Mouse (Mus musculus): ENCODE results near the gene 4933427D14Rik.

Gene 4933427D14Rik

DNA sequence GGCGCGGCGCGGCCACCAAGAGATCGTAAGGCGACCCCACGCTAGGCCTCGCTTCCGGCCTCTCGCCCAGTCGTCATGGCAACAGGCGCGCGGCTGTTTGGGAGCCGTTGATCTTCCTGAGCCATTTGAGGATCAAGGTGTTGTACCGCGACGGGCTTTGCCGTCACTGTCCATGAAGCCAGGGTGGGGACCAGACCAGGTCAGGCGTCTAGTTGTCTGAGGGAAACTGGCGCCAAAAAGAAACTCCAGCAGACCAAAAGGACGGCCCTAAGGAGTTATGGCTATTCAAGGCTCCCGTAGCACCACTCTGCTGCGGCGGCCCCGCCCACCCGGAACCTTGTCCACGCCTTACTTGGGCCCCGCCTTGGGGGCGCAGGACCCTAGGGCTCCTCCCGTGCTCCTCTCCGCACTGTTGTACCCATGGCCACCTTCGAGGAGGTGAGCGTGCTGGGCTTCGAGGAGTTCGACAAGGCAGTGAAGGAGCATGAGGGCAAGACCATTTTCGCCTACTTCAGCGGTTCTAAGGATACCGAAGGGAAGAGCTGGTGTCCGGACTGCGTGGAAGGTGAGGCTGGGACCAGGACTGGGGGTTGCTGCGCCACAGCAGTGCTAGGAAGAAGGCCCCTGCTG, at the start of gene 4933427D14Rik, which contains the start of gene Txndc17:
TSS of gene 4933427D14Rik (minus strand) at position 256 of the 630 bp plus-strand sequence.
TSS of gene Txndc17 (plus strand) at position 344 of the 630 bp plus-strand sequence.
- DNase-seq (ENCODE audit: extremely low read depth, insufficient read length, low spot score) = peak; percentile 93

DNA sequence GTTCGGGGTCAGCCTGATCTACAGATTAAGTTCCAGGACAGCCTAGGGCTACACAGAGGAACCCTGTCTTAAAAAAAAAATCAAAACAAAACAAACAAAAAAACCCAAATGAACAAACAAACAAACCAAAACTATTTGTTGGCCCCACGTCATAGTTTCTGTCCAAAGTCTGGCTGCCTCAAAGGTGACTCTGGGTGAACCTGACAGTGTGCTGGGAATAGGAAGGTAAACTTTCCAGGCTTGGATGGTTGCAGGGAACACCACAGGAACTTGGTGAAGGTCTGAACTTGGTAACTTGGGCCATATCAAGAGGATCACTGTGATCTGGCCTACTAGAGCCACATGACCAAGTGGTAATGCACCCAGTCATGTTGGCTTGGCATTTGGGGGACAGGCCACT, 49.2 kb upstream of the 4933427D14Rik start:
- DNase-seq (ENCODE audit: extremely low read depth, insufficient read length, low spot score) = no peak

DNA sequence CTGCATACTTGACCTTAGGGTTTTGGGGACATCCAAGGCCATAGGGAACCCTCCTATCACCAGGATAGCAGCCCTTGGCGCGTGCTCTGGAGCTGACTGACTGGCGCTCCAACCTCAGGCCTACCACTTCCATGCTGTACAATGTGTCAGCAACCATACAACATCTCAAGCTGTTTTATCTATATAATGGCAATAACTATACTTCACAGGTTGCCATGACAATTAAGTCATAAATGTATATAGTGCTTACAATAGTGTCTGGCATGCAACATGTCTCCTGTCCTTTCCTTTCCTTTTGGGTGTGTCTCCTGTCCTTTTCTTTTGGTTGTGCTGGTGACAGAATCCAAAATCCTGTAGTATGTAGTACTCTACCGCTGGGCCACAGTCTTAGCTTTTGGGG, 48.4 kb upstream of the 4933427D14Rik start:
- no peak for DNase-seq (ENCODE audit: extremely low read depth, insufficient read length, low spot score)

DNA sequence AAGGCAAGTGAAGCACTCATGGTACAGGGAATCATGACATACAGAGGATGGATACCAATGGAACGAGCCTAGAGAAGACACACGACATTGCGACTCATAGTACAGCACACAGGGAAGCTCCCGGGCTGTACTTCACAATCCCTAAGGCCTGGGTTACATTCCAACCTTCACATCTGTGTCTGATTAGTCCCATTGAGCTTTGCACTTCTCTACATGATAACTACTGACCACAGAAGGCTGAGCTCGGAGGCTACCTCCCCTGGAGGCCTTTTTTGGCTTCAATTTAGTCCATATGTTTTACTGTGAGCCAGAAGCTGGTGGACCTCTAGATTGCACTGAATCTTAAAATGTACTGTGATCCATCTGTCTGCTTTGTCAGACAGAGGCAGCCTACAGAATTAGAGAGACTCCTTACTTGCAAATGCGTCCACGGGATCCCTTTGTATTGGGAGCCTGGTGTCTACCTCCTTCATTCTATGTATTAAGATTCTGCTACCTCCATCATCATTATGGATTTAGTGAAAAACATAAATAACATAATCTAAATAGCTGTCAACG, 38.0 kb upstream of the 4933427D14Rik start:
- no peak for DNase-seq (ENCODE audit: extremely low read depth, insufficient read length, low spot score)

DNA sequence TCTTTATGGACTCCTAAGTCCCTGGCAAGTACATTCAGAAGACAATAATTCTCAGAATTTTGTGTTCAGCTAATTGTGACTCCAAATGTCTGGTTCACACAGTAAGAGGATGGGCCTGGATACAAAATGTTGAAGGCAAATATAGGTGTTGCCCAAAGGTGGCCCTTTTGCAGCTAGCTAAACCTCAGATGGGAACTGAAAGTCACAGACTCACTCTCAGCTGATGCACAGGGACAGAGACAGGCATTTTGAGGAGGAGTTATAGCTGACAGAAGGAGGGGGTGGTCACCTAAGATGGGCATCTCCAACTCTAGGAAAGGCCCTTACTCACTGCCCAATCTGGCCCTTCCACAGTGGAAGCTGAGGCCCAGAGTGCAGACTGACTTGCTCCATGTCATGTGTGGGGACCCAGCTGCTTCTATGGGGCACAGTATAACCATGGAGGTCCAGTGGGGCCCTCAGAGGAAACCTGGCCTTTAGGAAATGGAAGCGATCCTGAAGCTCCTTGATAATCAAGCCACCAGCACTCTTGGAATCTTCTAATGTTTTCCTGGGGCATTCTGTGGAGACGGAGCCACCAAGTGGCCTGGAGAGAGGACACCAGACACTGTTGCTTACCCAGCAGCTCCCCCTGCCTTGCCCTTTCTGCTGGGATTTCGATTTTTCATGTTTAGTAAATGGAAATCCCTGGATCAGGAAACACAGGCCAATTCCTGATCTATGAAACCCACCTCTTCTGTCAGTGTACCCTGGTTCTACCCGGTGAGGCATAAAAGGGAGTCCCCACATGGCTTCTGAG, 33.0 kb upstream of the 4933427D14Rik start:
- DNase-seq (ENCODE audit: extremely low read depth, insufficient read length, low spot score) = no peak

DNA sequence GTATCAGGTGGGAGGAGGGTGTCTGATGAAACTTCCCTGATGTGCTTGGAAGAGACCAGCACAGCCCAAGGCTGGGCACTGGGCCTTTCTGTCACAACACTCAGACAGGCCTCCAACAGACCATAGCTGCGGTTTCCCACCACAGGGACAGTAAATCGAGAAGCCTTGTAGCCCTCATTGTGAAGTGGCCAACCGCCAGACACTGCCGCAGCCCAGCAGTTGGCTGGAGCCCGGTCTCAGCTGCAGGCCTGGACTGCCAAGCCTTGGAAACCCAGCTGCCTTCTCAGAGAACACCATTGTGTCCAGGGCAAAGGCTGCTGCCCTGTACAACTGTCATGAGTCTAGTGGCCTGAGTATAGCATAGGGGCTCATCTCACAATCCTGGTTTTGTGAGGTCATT, 26.8 kb upstream of the 4933427D14Rik start:
- DNase-seq (ENCODE audit: extremely low read depth, insufficient read length, low spot score) = peak; percentile 67

DNA sequence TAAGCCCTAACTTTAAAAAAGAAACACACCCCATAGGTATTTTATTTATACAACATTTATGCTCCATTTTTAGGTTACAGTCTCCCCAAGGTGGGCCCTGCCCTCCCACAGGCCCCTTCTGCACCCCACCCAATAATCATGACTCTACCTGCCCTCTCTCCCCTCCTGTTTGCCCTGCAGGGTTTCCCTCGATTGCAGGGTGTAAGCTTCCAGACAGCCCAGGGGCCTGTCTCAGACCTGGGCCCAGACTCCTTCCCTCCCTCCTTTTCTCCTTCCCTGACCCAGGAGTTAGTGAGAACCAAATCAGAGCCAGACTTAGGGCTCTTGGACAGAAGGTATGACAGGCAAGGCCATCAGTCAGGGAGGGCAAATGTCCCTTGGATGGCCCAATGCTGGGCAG, 25.7 kb upstream of the 4933427D14Rik start:
- DNase-seq (ENCODE audit: extremely low read depth, insufficient read length, low spot score) = no peak

- DNase-seq (ENCODE audit: extremely low read depth, insufficient read length, low spot score) = no peak
These were observed 24.8 kb upstream of the 4933427D14Rik start for GRCm38 (mm10) chr11:72232068-72232467.

DNA sequence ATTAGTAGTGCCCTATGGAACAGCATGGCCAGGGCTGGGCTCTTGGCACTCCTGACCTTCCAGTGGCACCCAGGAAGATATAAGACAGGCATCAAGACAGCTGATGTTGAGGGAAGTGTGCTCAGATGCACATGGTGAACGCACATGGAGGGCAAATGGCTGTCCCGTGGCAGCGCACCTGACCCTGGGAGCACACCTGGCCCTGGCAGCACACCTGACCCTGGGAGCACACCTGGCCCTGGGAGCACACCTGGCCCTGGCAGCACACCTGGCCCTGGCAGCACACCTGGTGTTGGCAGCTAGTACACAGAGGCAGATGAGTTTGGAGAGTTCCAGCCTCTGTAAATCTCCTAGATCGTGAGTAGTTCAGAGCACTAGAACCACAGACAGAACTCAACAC, 21.3 kb upstream of the 4933427D14Rik start:
- no peak for DNase-seq (ENCODE audit: extremely low read depth, insufficient read length, low spot score)

DNA sequence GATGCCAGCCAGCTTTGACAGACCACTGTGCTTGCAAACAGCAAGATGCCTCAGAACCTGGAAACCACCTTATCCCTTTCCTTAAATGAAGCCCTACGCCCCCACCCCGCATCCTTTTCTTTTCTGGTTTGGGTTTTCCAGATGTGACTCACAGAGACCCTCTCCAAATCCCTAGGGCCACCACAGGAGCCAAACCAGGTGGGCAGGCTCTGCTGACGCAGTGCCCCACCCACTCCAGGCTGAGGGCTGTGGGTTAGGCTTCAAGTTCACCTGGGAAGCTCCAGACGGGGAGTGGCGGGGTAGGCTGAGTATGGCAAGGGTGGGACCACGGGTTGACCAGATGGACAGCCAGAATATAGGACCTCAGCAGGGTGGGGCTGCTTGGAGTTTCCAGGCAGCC, 19.6 kb upstream of the 4933427D14Rik start:
- no peak for DNase-seq (ENCODE audit: extremely low read depth, insufficient read length, low spot score)

DNA sequence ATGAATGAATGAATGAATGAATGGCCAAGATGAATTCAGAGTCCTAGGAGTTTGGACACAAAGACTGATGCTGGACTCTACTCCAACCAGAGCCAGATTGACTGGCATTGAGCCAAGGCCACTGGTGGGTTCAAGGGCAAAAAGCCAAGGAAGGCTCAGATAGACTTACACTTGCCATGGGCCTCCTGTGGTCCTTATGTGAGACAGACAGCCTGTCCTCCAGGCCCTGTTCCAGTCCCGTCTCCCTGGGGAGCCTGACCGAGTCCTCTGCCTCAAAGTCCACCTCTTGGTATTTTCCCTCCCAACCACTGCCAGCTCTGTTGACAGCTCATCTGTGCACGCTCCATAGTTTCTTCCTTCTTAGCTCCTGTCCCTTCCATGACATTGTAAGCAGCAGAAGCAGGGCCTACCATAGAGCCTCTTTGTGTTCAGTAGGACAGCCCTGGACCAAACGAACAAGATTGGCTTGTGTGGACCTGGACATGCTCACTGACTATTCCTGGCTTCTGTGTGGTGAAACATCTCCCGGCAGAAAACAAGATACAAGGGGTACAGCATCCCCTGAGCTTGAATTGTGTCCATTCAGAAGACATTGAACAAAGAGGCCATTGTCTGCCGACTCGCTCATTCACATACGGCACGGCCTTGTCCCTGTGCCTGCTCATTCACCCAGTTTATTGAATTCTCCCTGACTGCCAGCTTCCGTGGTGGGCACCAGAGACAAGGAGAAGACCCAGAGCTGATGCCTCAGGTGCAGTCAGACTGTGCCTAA, 18.9 kb upstream of the 4933427D14Rik start:
- no peak for DNase-seq (ENCODE audit: extremely low read depth, insufficient read length, low spot score)

DNA sequence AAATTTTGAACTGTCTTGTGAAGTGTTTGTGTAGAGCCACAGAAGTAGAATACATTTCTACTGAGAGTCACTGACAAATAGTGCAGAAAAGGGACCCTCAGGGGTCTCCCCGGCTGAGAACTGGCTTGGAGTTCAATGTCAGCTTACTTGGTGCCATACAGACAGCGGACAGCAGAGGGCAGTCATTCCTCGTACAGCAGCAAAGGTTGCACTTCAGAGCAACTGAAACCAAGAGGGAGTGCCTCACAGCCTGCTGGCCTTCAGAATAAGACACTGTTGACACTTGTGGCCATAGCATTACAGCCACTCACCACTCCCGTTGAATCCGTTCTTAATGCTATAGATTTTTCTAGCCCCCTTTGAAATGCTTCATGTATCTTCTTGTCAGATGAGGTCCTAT, 17.6 kb upstream of the 4933427D14Rik start:
- DNase-seq (ENCODE audit: extremely low read depth, insufficient read length, low spot score) = no peak

DNA sequence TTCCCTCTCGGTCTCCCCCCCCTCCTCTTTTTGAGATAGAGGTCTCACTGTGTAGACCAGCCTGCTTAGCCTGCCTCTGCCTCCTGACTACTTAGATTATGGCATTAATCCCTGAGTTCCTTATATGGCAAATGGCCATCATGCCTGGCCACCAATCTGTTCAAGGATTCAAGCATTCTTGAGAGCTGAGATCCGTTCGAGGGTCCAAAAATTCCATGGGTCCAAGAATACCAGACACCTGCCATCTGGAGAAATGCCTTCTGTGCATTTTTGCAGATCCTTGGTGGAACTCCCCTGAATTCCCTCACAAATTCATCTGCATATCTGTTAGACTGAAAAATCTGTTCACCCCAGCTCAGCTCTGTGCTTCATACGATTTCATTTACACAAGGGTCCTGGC, 16.2 kb upstream of the 4933427D14Rik start:
- no peak for DNase-seq (ENCODE audit: extremely low read depth, insufficient read length, low spot score)

DNA sequence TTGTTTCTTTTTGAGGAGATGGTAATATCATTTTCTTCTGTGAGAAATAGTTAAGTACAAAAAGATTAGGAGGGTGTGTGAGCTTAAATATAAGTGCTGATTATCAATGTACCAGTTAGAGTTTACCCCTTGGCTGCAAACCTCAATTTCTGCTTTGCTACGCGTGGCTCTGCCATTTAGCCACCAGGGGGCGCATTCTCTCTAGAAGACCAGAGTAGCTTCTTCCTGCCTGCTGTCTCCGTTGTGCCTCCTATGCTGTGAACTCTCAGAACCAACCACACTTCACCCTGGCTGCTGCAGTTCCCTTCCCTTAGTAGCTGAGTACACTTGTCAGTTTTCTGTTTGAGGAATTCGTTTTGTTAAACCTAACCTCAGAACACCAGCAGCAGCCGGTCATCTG, 14.0 kb upstream of the 4933427D14Rik start:
- DNase-seq (ENCODE audit: extremely low read depth, insufficient read length, low spot score) = peak; percentile 25

GRCm38 (mm10) chr11:72217116-72217515, 9.9 kb upstream of the 4933427D14Rik start:
- no peak for DNase-seq (ENCODE audit: extremely low read depth, insufficient read length, low spot score)

GRCm38 (mm10) chr11:72215410-72215797, 8.1 kb upstream of the 4933427D14Rik start, which contains the start of gene Med31:
TSS of gene Med31 (minus strand) at chr11:72215592.
- no peak for DNase-seq (ENCODE audit: extremely low read depth, insufficient read length, low spot score)

DNA sequence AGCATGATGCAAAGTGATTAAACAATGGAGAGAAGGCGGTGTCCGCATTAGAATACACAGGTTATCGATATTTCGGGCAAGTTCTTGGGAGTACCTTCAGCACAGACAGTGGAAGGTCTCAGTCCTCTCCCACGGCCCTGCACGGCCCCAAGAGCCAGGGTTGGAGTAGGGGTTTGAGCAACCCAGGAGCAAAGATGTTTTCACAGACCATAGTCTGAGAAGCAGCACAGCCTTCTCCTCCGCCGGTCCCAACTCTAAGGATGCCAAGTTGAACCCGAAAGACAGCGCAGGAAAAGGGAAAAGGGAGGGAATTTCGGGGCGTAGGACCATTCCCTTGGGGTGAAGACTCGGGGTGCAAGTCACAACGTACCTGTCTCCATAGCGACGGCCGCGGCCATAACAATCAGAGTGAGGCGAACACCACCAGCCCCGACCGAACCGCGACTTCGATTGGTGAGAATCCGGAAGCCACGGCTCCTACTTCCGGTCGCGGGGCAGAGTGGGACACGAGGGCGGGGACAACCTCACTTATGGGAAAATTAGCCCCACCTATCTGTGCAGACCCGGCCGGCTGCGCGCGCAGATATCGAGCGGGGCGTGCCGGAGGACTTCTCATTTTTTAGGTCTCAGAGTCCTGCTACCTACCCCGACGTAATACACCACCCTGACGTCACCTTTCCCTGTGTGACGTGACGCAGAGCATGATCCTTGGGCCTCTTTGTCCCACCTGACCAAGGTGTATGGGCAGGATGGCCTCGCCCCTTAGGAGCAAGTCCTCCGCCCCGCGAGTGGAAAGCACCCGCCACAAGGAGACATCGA, 7.5 kb upstream of the 4933427D14Rik start:
- peak; percentile 95 for DNase-seq (ENCODE audit: extremely low read depth, insufficient read length, low spot score)

GRCm38 (mm10) chr11:72207834-72208377, 647 bp upstream of the 4933427D14Rik start:
- DNase-seq (ENCODE audit: extremely low read depth, insufficient read length, low spot score) = no peak

GRCm38 (mm10) chr11:72206341-72207203, 687 bp downstream of the 4933427D14Rik start, which contains the start of gene Gm43951:
TSS of gene Gm43951 (minus strand) at chr11:72206840.
- peak; percentile 63 for DNase-seq (ENCODE audit: extremely low read depth, insufficient read length, low spot score)

All from 3134 (cell line).